Mouse (Mus musculus): Measurements from ENCODE around the gene Snw1. TPM values are rescaled to one million over a fixed set of nuclear protein-coding genes. Genes with fewer than 3 reads are reported as not detected.

The Snw1 gene
- total RNA-seq, 1 experiment, result 85.1 TPM

DNA sequence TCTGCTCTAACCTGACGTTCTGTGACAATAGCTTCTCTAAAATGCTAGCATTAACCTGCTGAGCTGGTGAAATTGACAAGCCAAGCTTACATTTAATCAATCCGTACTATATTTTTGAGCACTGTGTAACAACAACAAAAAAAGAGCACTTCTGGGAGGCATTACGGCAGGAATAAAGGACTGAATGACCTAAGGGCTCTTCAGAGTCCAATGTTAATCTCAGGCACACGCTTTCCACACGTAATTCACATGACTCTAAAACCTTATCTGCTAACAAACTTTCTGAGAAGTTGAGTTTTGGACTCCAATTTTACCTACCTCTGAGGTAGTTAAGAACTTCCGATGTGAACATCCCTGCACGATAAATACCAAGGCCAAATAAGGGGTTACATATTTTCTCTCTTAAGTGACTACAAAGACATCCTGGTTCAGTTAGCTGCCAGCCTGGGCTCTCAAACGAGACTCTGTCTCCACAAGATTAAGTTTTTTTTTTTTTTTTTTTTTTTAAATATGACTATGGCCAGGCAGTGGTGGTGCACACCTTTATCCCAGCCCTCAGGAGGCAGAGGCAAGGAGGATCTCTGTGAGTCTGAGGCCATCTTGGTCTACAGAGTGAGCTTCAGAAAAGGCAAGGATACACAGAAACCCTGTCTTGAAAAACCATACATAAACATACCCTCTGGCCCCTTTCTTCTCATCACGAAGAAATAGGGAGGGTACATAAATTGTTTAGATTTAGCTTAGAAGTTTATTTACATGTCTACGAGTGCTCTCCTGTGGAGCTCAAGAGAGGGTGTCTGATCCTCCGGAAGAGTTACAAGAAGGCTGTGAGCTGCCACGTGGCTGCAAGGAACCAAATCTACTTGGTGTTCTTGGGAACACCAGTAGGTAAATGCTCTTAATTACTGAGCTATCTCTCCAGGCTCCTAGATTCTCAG lies 29.6 kb downstream of the Snw1 start:
- DNase-seq (ENCODE audit: low read depth, low spot score), result no peak
- H3K4me1 ChIP-seq (ENCODE audit: control insufficient read depth in 2 of 2, insufficient read depth in 2 of 2, low read length in 2 of 2, poor library complexity in 1 of 2), result peaks cover 0 to 2% of the 10 kb centered on the region in 2 experiments; a peak in 1 of 4 replicates
- peak overlapping the region; percentile 26; the same call in 1 of the 2 replicates for H3K27ac ChIP-seq (ENCODE audit: insufficient read depth, low read depth, low read length, poor library complexity, severe bottlenecking)
- H3K36me3 ChIP-seq (ENCODE audit: control insufficient read depth, insufficient read depth, low read length, poor library complexity, severe bottlenecking), result peaks cover 31% of the 10 kb centered on the region
- no peaks in the 10 kb centered on the region for H3K9me3 ChIP-seq (ENCODE audit: control insufficient read depth, insufficient read depth, low read depth, low read length)
- TF ChIP-seq MAFK (IDR thresholded peaks at IDR 0.05; ENCODE audit: insufficient read depth, low read depth, low read length), result no peak
- no peak for TF ChIP-seq CHD2 (IDR thresholded peaks at IDR 0.05; ENCODE audit: low read depth, low read length)
- no peak for TF ChIP-seq ZC3H11A (IDR thresholded peaks at IDR 0.05; ENCODE audit: borderline replicate concordance, low read depth, low read length)
- no peak for TF ChIP-seq ZNF384 (IDR thresholded peaks at IDR 0.05; ENCODE audit: low read depth, low read length)
- TF ChIP-seq HCFC1 (IDR thresholded peaks at IDR 0.05; ENCODE audit: borderline replicate concordance, insufficient read depth, low read length), result no peak
- peak overlapping the region; percentile 98 to 99 for H3K4me3 ChIP-seq (ENCODE audit: insufficient read depth in 1 of 2, low read depth in 1 of 2, low read length in 2 of 2, poor library complexity in 1 of 2, severe bottlenecking in 1 of 2)
- in situ Hi-C loops (cut with MboI; ENCODE audit: low sequenced_read_pairs in 2 of 2, unreplicated experiment in 2 of 2), result no loop called here
- peak overlapping the region; percentile 95 for H3K9ac ChIP-seq (ENCODE audit: insufficient read depth, low read depth, low read length, poor library complexity, severe bottlenecking)

DNA sequence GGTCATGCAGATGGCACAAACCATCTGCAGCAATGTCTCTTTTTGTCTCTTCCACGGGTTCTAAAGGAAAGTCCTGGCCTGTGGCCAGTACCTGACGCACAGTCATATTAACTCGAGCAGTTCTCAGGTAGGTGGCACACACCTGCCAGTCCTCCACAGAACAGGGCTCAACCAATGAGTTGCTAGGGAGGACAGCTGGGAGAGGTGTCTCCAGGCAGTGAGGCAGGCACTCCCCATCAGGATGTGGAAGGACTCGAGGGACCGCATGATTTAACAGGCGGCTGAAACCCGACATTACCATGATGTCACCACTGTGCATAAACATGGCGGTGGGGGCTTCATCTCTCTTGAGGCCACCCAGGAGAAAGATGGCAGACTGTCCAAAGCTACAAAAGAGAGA lies 43.2 kb downstream of the Snw1 start:
- no peak overlapping the region for H3K9ac ChIP-seq (ENCODE audit: insufficient read depth, low read depth, low read length, poor library complexity, severe bottlenecking)
- in situ Hi-C loops (cut with MboI; ENCODE audit: low sequenced_read_pairs in 2 of 2, unreplicated experiment in 2 of 2), result no loop called here
- H3K36me3 ChIP-seq (ENCODE audit: control insufficient read depth, insufficient read depth, low read length, poor library complexity, severe bottlenecking), result peaks cover 57% of the 10 kb centered on the region
- H3K4me1 ChIP-seq (ENCODE audit: control insufficient read depth in 2 of 2, insufficient read depth in 2 of 2, low read length in 2 of 2, poor library complexity in 1 of 2), result peaks cover 0 to 2% of the 10 kb centered on the region in 2 experiments; a peak in 2 of 4 replicates
- no peaks in the 10 kb centered on the region for H3K9me3 ChIP-seq (ENCODE audit: control insufficient read depth, insufficient read depth, low read depth, low read length)
- H3K27ac ChIP-seq (ENCODE audit: insufficient read depth, low read depth, low read length, poor library complexity, severe bottlenecking), result no peak overlapping the region
- no peak for DNase-seq (ENCODE audit: low read depth, low spot score)
- TF ChIP-seq CHD2 (IDR thresholded peaks at IDR 0.05; ENCODE audit: low read depth, low read length) (no peak), HCFC1 (IDR thresholded peaks at IDR 0.05; ENCODE audit: borderline replicate concordance, insufficient read depth, low read length) (no peak), ZC3H11A (IDR thresholded peaks at IDR 0.05; ENCODE audit: borderline replicate concordance, low read depth, low read length) (no peak), ZNF384 (IDR thresholded peaks at IDR 0.05; ENCODE audit: low read depth, low read length) (no peak), MAFK (IDR thresholded peaks at IDR 0.05; ENCODE audit: insufficient read depth, low read depth, low read length) (no peak)
- H3K4me3 ChIP-seq (ENCODE audit: insufficient read depth in 1 of 2, low read depth in 1 of 2, low read length in 2 of 2, poor library complexity in 1 of 2, severe bottlenecking in 1 of 2), result no peak overlapping the region

DNA sequence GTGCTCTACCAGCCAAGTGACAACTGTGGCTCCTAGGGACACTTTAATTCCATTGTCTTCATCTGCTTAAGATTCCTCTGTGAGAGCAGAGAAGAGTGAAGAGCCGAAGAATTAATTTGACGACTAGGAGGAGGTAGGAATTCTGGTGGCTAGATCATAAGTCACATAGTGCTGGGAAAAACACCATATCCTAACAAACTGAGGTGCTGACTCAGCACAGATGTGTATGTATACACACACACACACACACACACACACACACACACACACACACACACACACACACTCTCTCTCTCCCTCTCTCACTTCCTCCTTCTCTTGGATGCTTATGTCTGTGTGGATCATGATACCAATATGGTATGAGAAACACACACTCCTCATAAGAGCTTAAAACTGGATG lies 43.8 kb downstream of the Snw1 start:
- TF ChIP-seq HCFC1 (IDR thresholded peaks at IDR 0.05; ENCODE audit: borderline replicate concordance, insufficient read depth, low read length), result no peak
- TF ChIP-seq MAFK (IDR thresholded peaks at IDR 0.05; ENCODE audit: insufficient read depth, low read depth, low read length), result peak; percentile 67
- no peak for TF ChIP-seq CHD2 (IDR thresholded peaks at IDR 0.05; ENCODE audit: low read depth, low read length)
- TF ChIP-seq ZC3H11A (IDR thresholded peaks at IDR 0.05; ENCODE audit: borderline replicate concordance, low read depth, low read length), result no peak
- no peak overlapping the region for H3K4me3 ChIP-seq (ENCODE audit: insufficient read depth in 1 of 2, low read depth in 1 of 2, low read length in 2 of 2, poor library complexity in 1 of 2, severe bottlenecking in 1 of 2)

DNA sequence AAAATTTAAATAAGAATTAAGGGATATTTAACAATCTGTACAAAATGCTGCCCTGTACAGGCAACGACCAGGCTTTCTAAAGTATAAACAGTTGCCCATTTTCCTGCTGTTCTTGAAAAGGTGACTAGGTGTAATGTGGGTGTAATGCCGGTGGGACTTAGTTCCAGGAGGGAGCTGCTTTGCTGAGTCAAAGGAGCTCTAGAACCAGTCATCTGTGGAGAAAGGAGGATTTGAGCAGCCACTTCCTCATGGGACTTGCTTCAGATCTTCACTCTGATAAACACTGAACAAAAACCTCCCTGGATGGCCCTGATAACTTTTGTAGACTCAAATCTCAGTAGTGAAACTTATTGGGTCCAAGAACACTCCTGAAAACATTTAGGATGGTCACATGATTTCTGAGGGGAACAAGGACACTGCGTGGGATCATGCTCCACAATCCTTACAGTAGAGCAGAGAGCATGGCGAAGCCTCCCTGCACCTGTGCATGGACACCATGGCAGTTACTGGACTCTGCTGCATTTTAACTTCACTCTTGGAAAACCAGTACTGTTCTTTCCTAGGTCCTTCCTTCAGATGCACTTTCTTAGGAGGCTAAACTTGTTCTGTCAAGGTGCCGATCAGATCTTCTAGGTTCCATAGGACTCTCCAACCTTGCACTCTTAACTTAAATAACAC lies 45.6 kb downstream of the Snw1 start:
- H3K36me3 ChIP-seq (ENCODE audit: control insufficient read depth, insufficient read depth, low read length, poor library complexity, severe bottlenecking), result peaks cover 40% of the 10 kb centered on the region
- in situ Hi-C loops (cut with MboI; ENCODE audit: low sequenced_read_pairs in 2 of 2, unreplicated experiment in 2 of 2), result no loop called here
- DNase-seq (ENCODE audit: low read depth, low spot score), result no peak
- H3K4me1 ChIP-seq (ENCODE audit: control insufficient read depth in 2 of 2, insufficient read depth in 2 of 2, low read length in 2 of 2, poor library complexity in 1 of 2), result peaks cover 0 to 2% of the 10 kb centered on the region in 2 experiments; a peak in 2 of 4 replicates
- H3K27ac ChIP-seq (ENCODE audit: insufficient read depth, low read depth, low read length, poor library complexity, severe bottlenecking), result no peak overlapping the region
- no peaks in the 10 kb centered on the region for H3K9me3 ChIP-seq (ENCODE audit: control insufficient read depth, insufficient read depth, low read depth, low read length)
- H3K4me3 ChIP-seq (ENCODE audit: insufficient read depth in 1 of 2, low read depth in 1 of 2, low read length in 2 of 2, poor library complexity in 1 of 2, severe bottlenecking in 1 of 2), result no peak overlapping the region
- TF ChIP-seq ZC3H11A (IDR thresholded peaks at IDR 0.05; ENCODE audit: borderline replicate concordance, low read depth, low read length), result no peak
- TF ChIP-seq ZNF384 (IDR thresholded peaks at IDR 0.05; ENCODE audit: low read depth, low read length), result no peak
- TF ChIP-seq MAFK (IDR thresholded peaks at IDR 0.05; ENCODE audit: insufficient read depth, low read depth, low read length), result no peak
- TF ChIP-seq HCFC1 (IDR thresholded peaks at IDR 0.05; ENCODE audit: borderline replicate concordance, insufficient read depth, low read length), result no peak
- TF ChIP-seq CHD2 (IDR thresholded peaks at IDR 0.05; ENCODE audit: low read depth, low read length), result no peak
- H3K9ac ChIP-seq (ENCODE audit: insufficient read depth, low read depth, low read length, poor library complexity, severe bottlenecking), result no peak overlapping the region

More for the DNA sequence above, 43.8 kb downstream of the Snw1 start:
- H3K9ac ChIP-seq (ENCODE audit: insufficient read depth, low read depth, low read length, poor library complexity, severe bottlenecking), result no peak overlapping the region
- DNase-seq (ENCODE audit: low read depth, low spot score), result no peak
- in situ Hi-C loops (cut with MboI; ENCODE audit: low sequenced_read_pairs in 2 of 2, unreplicated experiment in 2 of 2), result no loop called here
- peaks cover 0 to 2% of the 10 kb centered on the region in 2 experiments; a peak in 2 of 4 replicates for H3K4me1 ChIP-seq (ENCODE audit: control insufficient read depth in 2 of 2, insufficient read depth in 2 of 2, low read length in 2 of 2, poor library complexity in 1 of 2)
- no peak overlapping the region for H3K27ac ChIP-seq (ENCODE audit: insufficient read depth, low read depth, low read length, poor library complexity, severe bottlenecking)
- peaks cover 52% of the 10 kb centered on the region for H3K36me3 ChIP-seq (ENCODE audit: control insufficient read depth, insufficient read depth, low read length, poor library complexity, severe bottlenecking)
- H3K9me3 ChIP-seq (ENCODE audit: control insufficient read depth, insufficient read depth, low read depth, low read length), result no peaks in the 10 kb centered on the region

All from ES-E14 (cell line).